Mouse (Mus musculus): ENCODE results near the gene Olfr727. TPM values are rescaled to one million over a fixed set of nuclear protein-coding genes. Genes with fewer than 3 reads are reported as not detected.

The Olfr727 gene
- not detected for total RNA-seq (2021)

- no peak for DNase-seq
These were observed at the start of gene Olfr727 for GRCm38 (mm10) chr14:50122886-50123285. Gene Olfr727 (plus strand): TSS chr14:50123186.

GRCm38 (mm10) chr14:50090853-50091252 is 32.1 kb upstream of the Olfr727 start, which contains the start of gene Olfr726:
Gene Olfr726 (minus strand): TSS chr14:50090953.
- no peak for DNase-seq

GRCm38 (mm10) chr14:50142580-50142979 is 19.6 kb downstream of the Olfr727 start, which contains the start of gene Olfr728:
Gene Olfr728 (minus strand): TSS chr14:50142680.
- no peak for DNase-seq

GRCm38 (mm10) chr14:50152810-50153209 is 29.8 kb downstream of the Olfr727 start, which contains the start of gene Olfr729:
Gene Olfr729 (minus strand): TSS chr14:50152910.
- no peak for DNase-seq

Other genes starting within 250 kb of the Olfr727 start
- gene Olfr722, start 221.2 kb upstream of the Olfr727 start, total RNA-seq (2021): not detected
- gene Olfr723, start 191.4 kb upstream of the Olfr727 start, total RNA-seq (2021): not detected
- gene Olfr724, start 159.9 kb upstream of the Olfr727 start, total RNA-seq (2021): not detected
- gene Olfr725, start 82.8 kb upstream of the Olfr727 start, total RNA-seq (2021): not detected
- not detected for gene Olfr726, start 32.2 kb upstream of the Olfr727 start, total RNA-seq (2021)
- not detected for gene Olfr728, start 19.5 kb downstream of the Olfr727 start, total RNA-seq (2021)
- not detected for gene Olfr729, start 29.7 kb downstream of the Olfr727 start, total RNA-seq (2021)
- gene Olfr730, start 65.0 kb downstream of the Olfr727 start, total RNA-seq (2021): not detected
- not detected for gene Olfr731, start 118.7 kb downstream of the Olfr727 start, total RNA-seq (2021)
- gene Olfr732, start 161.0 kb downstream of the Olfr727 start, total RNA-seq (2021): not detected
- not detected for gene Olfr733, start 178.3 kb downstream of the Olfr727 start, total RNA-seq (2021)
- not detected for gene Olfr734, start 203.6 kb downstream of the Olfr727 start, total RNA-seq (2021)
- not detected for gene Olfr735, start 225.7 kb downstream of the Olfr727 start, total RNA-seq (2021)
- gene Tlr11, start 234.7 kb downstream of the Olfr727 start, total RNA-seq (2021): not detected

Measured in layer of hippocampus, postnatal 36 days (tissue).